Mouse (Mus musculus): ENCODE measurements at regions not wholly inside any gene's neighbourhood (a gene's known extent, or its start where the extent isn't known, plus 50 kb on each side); places are given as distances from the start of the nearest gene placed in this dataset.

DNA sequence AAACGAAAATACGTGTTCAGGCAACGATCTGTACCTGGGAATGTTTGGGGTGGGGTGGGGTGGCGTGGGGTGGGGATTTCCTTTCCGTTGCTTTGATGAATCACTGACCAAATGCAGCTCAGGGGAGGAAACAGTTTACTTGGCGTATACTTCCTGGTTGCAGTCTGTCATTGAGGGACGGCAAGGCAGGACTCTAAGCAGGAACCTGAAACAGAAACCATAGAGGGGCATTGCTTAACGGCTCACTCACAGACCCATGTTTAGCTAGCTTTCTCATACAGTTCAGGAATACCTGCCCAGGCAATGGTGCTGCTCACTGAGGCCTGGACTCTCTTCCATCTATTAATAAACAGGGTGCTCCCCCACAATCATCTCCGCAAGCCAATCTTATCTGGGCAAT lies 55.1 kb upstream of the Smox start:
- no peak for DNase-seq (ENCODE audit: low spot score in 2 of 2)

- DNase-seq (ENCODE audit: low spot score in 2 of 2) = no peak
These were observed 60.8 kb upstream of the Smox start for GRCm38 (mm10) chr2:131430474-131430873.

- no peak for DNase-seq (ENCODE audit: low spot score in 2 of 2)
These were observed 63.2 kb upstream of the Smox start for GRCm38 (mm10) chr2:131428089-131428488.

GRCm38 (mm10) chr2:131426941-131427340 lies 64.4 kb upstream of the Smox start:
- no peak for DNase-seq (ENCODE audit: low spot score in 2 of 2)

GRCm38 (mm10) chr2:131423616-131424320 lies 67.5 kb upstream of the Smox start:
- no peak for DNase-seq (ENCODE audit: low spot score in 2 of 2)

DNA sequence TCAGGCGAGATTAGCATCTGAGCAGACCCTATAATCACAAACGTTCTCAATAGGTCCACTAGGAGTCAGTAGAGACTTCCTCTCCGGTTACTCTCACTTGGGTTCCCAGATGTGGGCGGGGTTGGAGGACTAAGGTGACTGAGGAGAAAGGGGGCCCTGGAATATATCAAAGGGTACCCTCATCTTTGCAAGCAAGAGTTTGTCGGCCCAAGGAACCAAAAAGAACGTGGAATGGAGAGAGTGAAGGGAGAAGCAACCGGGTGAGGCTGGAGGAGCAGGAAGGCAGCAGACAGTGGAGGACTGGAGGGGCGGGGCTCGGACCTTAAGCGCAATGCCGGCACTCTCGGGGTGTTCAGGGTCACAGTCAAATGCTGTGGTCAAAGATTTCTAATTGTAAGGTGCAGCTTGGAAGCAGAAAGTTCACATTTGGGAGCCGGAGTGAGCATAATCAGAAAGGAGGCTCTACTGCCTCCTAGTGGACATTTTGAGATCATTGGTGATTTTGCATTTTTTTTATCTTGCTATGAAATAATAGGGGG lies 68.3 kb upstream of the Smox start:
- peak; percentile 20 to 31 for DNase-seq (ENCODE audit: low spot score in 2 of 2)

DNA sequence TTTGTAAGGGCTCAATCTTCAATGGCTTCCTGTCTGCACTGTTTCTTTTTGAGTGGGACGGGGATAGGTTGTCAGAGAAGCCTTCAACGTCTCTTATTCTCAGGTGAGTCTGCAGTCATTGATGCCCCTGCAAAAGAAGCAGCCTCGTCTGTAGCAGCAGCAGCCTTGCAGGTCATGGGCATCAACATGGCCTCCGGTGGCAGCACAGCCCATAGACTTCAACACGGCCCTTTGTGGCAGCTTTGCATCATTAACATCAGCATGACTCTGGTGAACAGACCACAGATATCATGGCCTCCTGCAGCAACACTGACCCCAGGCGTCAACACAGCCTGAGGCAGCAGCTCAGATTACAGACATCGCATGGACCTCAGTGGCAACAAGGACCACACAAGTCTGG lies 65.4 kb upstream of the Rnf24 start:
- no peak for DNase-seq (ENCODE audit: low spot score in 2 of 2)

DNA sequence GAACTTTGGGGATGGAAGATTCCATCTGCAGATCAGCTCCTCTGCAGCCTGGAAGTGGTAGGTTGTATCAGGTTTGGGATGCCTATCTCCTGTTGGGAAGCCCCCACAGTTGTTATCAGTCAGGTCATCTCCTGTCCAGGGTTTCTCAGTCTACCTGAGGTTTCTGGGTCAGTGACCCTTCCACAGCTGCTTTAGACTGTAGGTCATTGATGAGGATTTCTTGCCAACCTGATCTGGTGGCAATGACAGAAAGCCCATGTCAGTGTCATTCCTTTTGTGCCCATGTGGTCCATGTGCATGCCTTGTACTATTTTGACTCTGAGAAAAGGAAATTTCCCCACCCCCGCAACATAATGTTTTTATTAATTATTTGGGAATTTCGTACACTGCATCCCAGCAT lies 64.8 kb upstream of the Rnf24 start:
- no peak for DNase-seq (ENCODE audit: low spot score in 2 of 2)

DNA sequence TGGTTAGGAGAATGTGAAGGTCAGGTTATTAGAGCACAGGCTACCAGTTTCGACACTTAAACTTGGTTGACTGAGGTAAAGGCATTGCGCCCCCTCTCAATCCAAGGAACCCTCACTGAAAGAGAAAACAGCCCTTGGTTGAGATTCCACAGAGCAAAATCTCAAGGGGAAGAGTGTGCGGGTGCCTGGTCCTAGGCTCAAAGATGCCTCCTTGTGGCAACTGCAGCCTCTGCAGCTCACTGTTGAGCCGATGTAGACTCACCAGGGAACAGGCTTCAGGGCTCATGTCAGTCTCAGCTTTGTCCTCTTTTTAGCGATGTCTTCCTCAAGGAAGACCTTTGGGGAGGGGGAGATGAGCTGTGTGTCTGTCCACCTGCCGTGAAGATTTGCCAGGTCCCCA lies 63.8 kb upstream of the Rnf24 start:
- peak; percentile 44 to 58 for DNase-seq (ENCODE audit: low spot score in 2 of 2)

DNA sequence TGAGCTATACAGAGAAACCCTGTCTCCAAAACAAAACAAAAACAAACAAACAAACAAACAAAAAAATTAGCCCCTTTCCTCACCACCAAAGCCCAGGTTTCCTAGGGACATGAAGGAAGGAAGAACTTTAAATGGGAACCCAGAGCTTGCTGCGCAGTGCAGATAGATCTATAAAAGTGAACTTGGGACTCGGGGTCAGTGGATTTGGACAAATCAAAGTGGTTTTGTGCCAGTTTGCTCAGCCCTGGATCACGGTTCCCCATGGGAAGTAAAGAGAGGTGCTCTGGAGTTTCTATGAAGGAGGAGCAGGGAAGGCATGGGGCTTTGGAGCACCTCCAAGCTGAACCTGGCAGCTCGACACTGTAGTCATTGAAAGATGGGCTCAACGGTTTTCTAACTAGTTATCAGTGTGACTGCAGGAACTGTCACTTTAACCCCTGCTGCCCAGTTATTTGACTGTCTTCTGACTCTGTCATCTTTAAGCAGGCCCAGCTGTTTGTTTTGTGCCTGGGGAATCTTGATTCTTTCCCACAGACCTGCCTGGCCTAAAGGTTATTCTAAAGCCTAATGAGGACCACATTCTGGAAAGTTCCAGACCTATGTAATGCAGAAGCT lies 58.3 kb upstream of the Rnf24 start:
- DNase-seq (ENCODE audit: low spot score in 2 of 2) = no peak

DNA sequence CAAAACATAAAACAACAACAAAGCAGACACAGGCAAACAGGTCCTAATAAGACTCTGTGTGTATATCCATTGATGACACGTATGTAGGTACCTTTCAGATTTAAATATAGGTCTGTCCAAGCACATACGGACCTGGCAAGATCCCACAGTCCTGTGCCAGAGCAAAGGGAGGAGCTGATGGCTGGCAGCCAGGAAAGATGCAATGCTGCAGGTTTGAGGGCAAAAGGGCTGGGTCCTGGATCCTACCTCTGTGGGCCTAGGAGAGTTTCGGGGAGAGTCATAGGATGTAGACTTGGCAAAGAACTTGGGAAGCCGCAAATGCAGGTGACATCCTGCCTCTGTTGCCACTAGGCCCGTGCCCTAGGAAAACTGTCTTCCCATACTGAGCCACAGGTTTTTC lies 54.6 kb upstream of the Rnf24 start:
- DNase-seq (ENCODE audit: low spot score in 2 of 2) = no peak

- DNase-seq (ENCODE audit: low spot score in 2 of 2) = no peak
These were observed 51.5 kb upstream of the Rnf24 start for GRCm38 (mm10) chr2:131404218-131404555.

DNA sequence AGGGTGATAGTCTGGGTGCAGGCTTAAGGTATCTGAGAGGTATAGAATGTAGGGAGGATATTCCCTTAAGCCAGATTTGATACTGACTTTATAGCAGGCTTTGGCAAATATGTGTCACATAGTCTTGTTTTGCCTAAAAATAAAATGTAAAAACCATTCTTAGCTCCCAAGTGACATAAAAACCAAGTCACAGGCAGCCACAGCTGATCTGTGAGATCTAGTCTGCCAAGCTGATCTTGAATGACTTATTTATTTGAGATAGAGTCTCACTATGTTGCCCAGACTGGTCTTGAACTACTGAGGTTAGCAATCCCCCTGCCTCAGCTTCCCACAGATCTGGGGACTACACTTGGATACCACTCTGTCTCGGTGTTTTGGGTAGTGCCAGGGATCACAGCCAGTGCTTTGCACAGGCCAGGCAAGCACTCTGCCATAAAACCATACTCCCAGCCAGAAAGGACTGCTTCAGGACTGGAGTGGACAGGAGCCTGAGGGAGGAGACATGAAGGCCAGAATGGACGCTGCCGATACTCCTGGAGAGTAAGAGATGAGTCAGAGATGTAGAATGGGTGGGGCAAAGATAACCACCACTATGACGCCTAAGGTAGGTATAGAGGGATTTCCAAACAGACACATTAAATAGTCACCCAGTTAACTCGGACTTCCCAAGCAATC lies 51.0 kb upstream of the Rnf24 start:
- no peak for DNase-seq (ENCODE audit: low spot score in 2 of 2)
